Mouse (Mus musculus): ENCODE measurements around the gene Stx1a.

The Stx1a gene

GRCm38 (mm10) chr5:135008671-135009589 is 14.4 kb upstream of the Stx1a start, which contains the start of gene Abhd11:
Abhd11 (plus strand) TSS chr5:135009152.
- peak; percentile 100 for DNase-seq (ENCODE audit: low spot score)

- DNase-seq (ENCODE audit: low spot score), result peak; percentile 96
These were observed 13.5 kb upstream of the Stx1a start for GRCm38 (mm10) chr5:135009590-135010319.

- DNase-seq (ENCODE audit: low spot score), result no peak
These were observed 13.0 kb upstream of the Stx1a start for GRCm38 (mm10) chr5:135010320-135010709.

- DNase-seq (ENCODE audit: low spot score), result no peak
These were observed 12.2 kb upstream of the Stx1a start for GRCm38 (mm10) chr5:135010841-135011743.

- DNase-seq (ENCODE audit: low spot score), result no peak
These were observed 11.3 kb upstream of the Stx1a start for GRCm38 (mm10) chr5:135011809-135012613.

- DNase-seq (ENCODE audit: low spot score), result peak; percentile 72
These were observed 10.4 kb upstream of the Stx1a start for GRCm38 (mm10) chr5:135012671-135013441.

- DNase-seq (ENCODE audit: low spot score), result peak; percentile 73
These were observed 7.8 kb upstream of the Stx1a start for GRCm38 (mm10) chr5:135015497-135015896.

- DNase-seq (ENCODE audit: low spot score), result no peak
These were observed 7.0 kb upstream of the Stx1a start for GRCm38 (mm10) chr5:135016224-135016759.

- DNase-seq (ENCODE audit: low spot score), result no peak
These were observed 1.5 kb upstream of the Stx1a start for GRCm38 (mm10) chr5:135021814-135022213.

GRCm38 (mm10) chr5:135024665-135025224 is 1.5 kb downstream of the Stx1a start:
- DNase-seq (ENCODE audit: low spot score), result no peak

GRCm38 (mm10) chr5:135025899-135026298 is 2.6 kb downstream of the Stx1a start:
- no peak for DNase-seq (ENCODE audit: low spot score)

- DNase-seq (ENCODE audit: low spot score), result peak; percentile 86
These were observed 5.9 kb downstream of the Stx1a start for GRCm38 (mm10) chr5:135029007-135029854.

- DNase-seq (ENCODE audit: low spot score), result peak; percentile 33
These were observed 9.3 kb downstream of the Stx1a start for GRCm38 (mm10) chr5:135032581-135032980.

GRCm38 (mm10) chr5:135034593-135034992 is 11.3 kb downstream of the Stx1a start:
- no peak for DNase-seq (ENCODE audit: low spot score)

GRCm38 (mm10) chr5:135035608-135036359 is 12.5 kb downstream of the Stx1a start:
- DNase-seq (ENCODE audit: low spot score), result peak; percentile 81

GRCm38 (mm10) chr5:135037946-135038345 is 14.7 kb downstream of the Stx1a start:
- no peak for DNase-seq (ENCODE audit: low spot score)

GRCm38 (mm10) chr5:135039541-135039940 is 16.3 kb downstream of the Stx1a start:
- no peak for DNase-seq (ENCODE audit: low spot score)

GRCm38 (mm10) chr5:135040059-135040458 is 16.8 kb downstream of the Stx1a start:
- DNase-seq (ENCODE audit: low spot score), result no peak
